Comparison of ENCODE assay signal across 9 mouse cellular contexts in the genomic region with DNA sequence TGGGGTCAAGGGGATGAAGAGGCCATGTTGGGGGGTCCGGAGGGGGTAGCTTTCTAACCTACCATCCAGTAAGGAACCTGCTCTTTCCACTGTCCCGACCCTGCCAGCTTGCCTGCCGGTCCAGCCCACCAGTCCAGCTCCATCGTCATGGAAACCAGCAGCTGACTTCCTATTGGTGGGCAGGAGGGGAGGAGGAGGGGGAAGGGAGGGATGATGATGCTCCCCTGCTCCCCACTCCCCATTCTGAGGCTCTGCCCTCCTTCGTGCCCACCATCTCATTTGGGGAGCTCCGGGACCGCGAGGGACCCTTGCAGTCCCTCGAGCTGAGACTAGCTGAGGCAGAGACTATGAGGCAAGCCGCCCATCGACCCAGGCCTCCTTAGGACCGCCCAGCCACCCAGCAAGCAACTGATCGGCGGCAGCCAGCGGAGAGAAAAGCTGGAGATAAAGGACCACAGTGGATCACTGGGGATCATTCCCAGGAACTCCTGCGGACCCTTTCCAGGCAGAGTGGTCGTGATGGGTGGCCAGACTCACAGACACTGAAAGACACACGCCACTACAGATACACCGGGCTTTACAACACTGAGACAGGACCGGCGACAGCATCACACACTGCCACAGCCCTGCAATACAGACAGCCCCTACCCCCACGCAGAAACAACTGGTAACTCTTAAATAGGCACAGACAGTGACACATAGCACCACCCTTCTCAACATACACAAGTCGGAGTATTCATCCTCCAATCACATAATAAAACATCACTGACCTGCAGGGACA. TPM values are rescaled to one million over a fixed set of nuclear protein-coding genes. Genes with fewer than 3 reads are reported as not detected.
A peak's percentile ranks its signal among the peaks of the same experiment; 100 is the strongest.
DNase-seq lines count a peak whose midpoint lies in the region; ATAC-seq lines count a peak whose summit lies in the region.
"Had no signal": no experiment of that assay in that cellular context is flagged by ENCODE, and none has a peak within 500 bp of the region (broad histone marks: within the 10 kb centered on the region; RNA-seq: fewer than 3 reads in every experiment).

A gene (plus strand): TSS at position 241 of the 781 bp plus-strand sequence.

- peak within 1 kb of the TSS; percentile 60 for H3K4me2 ChIP-seq in forebrain, embryonic 11.5 days (ENCODE audit: low read depth, low read length, severe bottlenecking)
- H3K4me2 ChIP-seq in midbrain, embryonic 12.5 days (replicated peaks) = peak within 1 kb of the TSS; percentile 98

- no peaks in the 10 kb centered on the region for H3K36me3 ChIP-seq in forebrain, embryonic 11.5 days (ENCODE audit: control insufficient read depth, insufficient read depth, low read length)
- no peaks in the 10 kb centered on the region for H3K36me3 ChIP-seq in midbrain, embryonic 12.5 days

- no peak within 1 kb of the TSS for H3K27ac ChIP-seq in forebrain, embryonic 11.5 days (ENCODE audit: low read depth, low read length)
- H3K27ac ChIP-seq in midbrain, embryonic 12.5 days (replicated peaks) = peak within 1 kb of the TSS; percentile 77

- H3K27me3 ChIP-seq in forebrain, embryonic 11.5 days (ENCODE audit: control insufficient read depth, insufficient read depth, low read length) = peaks cover 45% of the 10 kb centered on the region
- peaks cover 52% of the 10 kb centered on the region for H3K27me3 ChIP-seq in midbrain, embryonic 12.5 days

- H3K4me1 ChIP-seq in forebrain, embryonic 11.5 days (replicated peaks; ENCODE audit: control insufficient read depth, insufficient read depth, low read length) = peaks cover 21% of the 10 kb centered on the region
- peaks cover 52% of the 10 kb centered on the region for H3K4me1 ChIP-seq in midbrain, embryonic 12.5 days

- WGBS in forebrain, embryonic 11.5 days = 6% methylated on average over 22 of the region's 23 CpGs
- 6% methylated on average over 23 of the region's 23 CpGs for WGBS in midbrain, embryonic 12.5 days

- peak within 1 kb of the TSS; percentile 65 for H3K9ac ChIP-seq in forebrain, embryonic 11.5 days (ENCODE audit: low read length)
- peak within 1 kb of the TSS; percentile 65 for H3K9ac ChIP-seq in midbrain, embryonic 12.5 days (replicated peaks)

- H3K4me3 ChIP-seq in forebrain, embryonic 11.5 days (ENCODE audit: low read depth, low read length) = peak within 1 kb of the TSS; percentile 32
- peak within 1 kb of the TSS; percentile 74 for H3K4me3 ChIP-seq in midbrain, embryonic 12.5 days

- DNase-seq in spleen, postnatal 4 days (ENCODE audit: low spot score in 2 of 2) = peak; percentile 62 to 82
- DNase-seq in spleen, adult 12 weeks (ENCODE audit: low spot score) = no peak
- DNase-seq in forebrain, embryonic 11.5 days (ENCODE audit: low spot score) = peak; percentile 72
- DNase-seq in layer of hippocampus, postnatal 25 days (ENCODE audit: extremely low spot score in 1 of 2, low spot score in 1 of 2) = peak; percentile 64 to 65
- DNase-seq in thymus, postnatal 14 days = peak; percentile 67
- DNase-seq in adrenal gland, postnatal 10 days = no peak
- no peak for DNase-seq in adrenal gland, adult (ENCODE audit: inconsistent age in 2 of 2, low spot score in 1 of 2)

- no peaks in the 10 kb centered on the region for H3K9me3 ChIP-seq in forebrain, embryonic 11.5 days (ENCODE audit: control insufficient read depth, low read length)
- H3K9me3 ChIP-seq in midbrain, embryonic 12.5 days = no peaks in the 10 kb centered on the region

- peak; percentile 62 for ATAC-seq in forebrain, embryonic 11.5 days (replicated peaks; ENCODE audit: low FRiP score)
- ATAC-seq in midbrain, embryonic 12.5 days (ENCODE audit: low FRiP score, low read depth) = peak; percentile 75
- ATAC-seq: Patski had no signal

RNA-seq across cellular contexts. Expression of the gene that starts here (rescaled TPM):
- 18.8 and 19.9 TPM in 2 replicates for polyA plus RNA-seq in forebrain, embryonic 11.5 days (2014; fragmentation: Nextera tagmentation; extraction: Ambion mirVana)
- 100 to 1,000 TPM; 128 to 163 TPM for total RNA-seq in layer of hippocampus, postnatal 25 days (2021)
- 40.6 and 43.5 TPM in 2 replicates for polyA plus RNA-seq in midbrain, embryonic 12.5 days (2016; fragmentation: Nextera tagmentation; extraction: Ambion mirVana)
- total RNA-seq in adrenal gland, postnatal 10 days (2021) = 1 to 10 TPM; 1.8 to 4.2 TPM

Comparison
In these comparisons a context has a peak if more than half of its experiments do, and no peak if none do; other contexts are left out.
1. RNA of the gene that starts here (total RNA-seq): 128 to 163 TPM in layer of hippocampus, postnatal 25 days; 1.8 to 4.2 TPM in adrenal gland, postnatal 10 days; every median in the first group is over 10 times any median in the second.
2. DNase-seq: peak in spleen, postnatal 4 days (2 of 2), forebrain, embryonic 11.5 days (single experiment), layer of hippocampus, postnatal 25 days (2 of 2) and thymus, postnatal 14 days (single experiment); none in spleen, adult 12 weeks (single experiment), adrenal gland, postnatal 10 days (single experiment) and adrenal gland, adult (0 of 2).